Mouse (Mus musculus): ENCODE results near the gene Lgals3.

The Lgals3 gene

GRCm38 (mm10) chr14:47432987-47433386, 65.4 kb downstream of the Lgals3 start:
- no peak for DNase-seq (ENCODE audit: low spot score)
